In genomic region chr13:47225802-47226201, GRCm38 (mm10) we compare ENCODE assay signal across 20 mouse cellular contexts.
DNase-seq lines count a peak whose midpoint lies in the region; ATAC-seq and TF ChIP-seq lines count a peak whose summit lies in the region.
"Had no signal": no experiment of that assay in that cellular context is flagged by ENCODE, and none has a peak within 500 bp of the region (broad histone marks: within the 10 kb centered on the region; RNA-seq: fewer than 3 reads in every experiment).

No protein-coding gene starts in this region.

- peaks cover 3% of the 10 kb centered on the region for H3K4me1 ChIP-seq in liver, embryonic 16.5 days (ENCODE audit: control insufficient read depth, low read depth, low read length)

- no peak overlapping the region for H3K9ac ChIP-seq in liver, embryonic 16.5 days (ENCODE audit: low read depth, low read length)
- H3K9ac ChIP-seq: forebrain, embryonic 13.5 days; heart, embryonic 13.5 days; neural tube, embryonic 13.5 days had no signal

- TF ChIP-seq CTCF in gastrocnemius, adult 2 months (IDR thresholded peaks at IDR 0.05), result no peak

- peak; percentile 16; the same call in 1 of the 2 replicates for ATAC-seq in liver, embryonic 16.5 days (ENCODE audit: low read depth)
- peak; percentile 58 for ATAC-seq in common myeloid progenitor, adult 5-6 weeks (replicated peaks; ENCODE audit: low read depth, poor library complexity, severe bottlenecking)
- ATAC-seq in monocyte, adult 5-6 weeks (replicated peaks; ENCODE audit: insufficient number of reproducible peaks, low FRiP score, low TSS enrichment, poor library complexity, severe bottlenecking), result peak; percentile 78
- ATAC-seq: forebrain, embryonic 13.5 days; hindbrain, postnatal 0 days had no signal

- H3K27me3 ChIP-seq in liver, embryonic 16.5 days (ENCODE audit: control insufficient read depth, insufficient read depth, low read depth, low read length), result no peaks in the 10 kb centered on the region
- H3K27me3 ChIP-seq: forebrain, embryonic 13.5 days; heart, embryonic 13.5 days; neural tube, embryonic 13.5 days had no signal

- H3K9me3 ChIP-seq in liver, embryonic 16.5 days (replicated peaks; ENCODE audit: control insufficient read depth, low read length), result no peaks in the 10 kb centered on the region
- H3K9me3 ChIP-seq: forebrain, embryonic 13.5 days; heart, embryonic 13.5 days; neural tube, embryonic 13.5 days had no signal

- H3K27ac ChIP-seq in gastrocnemius, adult 2 months, result peak overlapping the region; percentile 89
- H3K27ac ChIP-seq in liver, embryonic 16.5 days (ENCODE audit: low read length), result no peak overlapping the region
- H3K27ac ChIP-seq: forebrain, embryonic 13.5 days; heart, embryonic 13.5 days; neural tube, embryonic 13.5 days had no signal

- H3K4me3 ChIP-seq in gastrocnemius, adult 2 months, result no peak overlapping the region
- H3K4me3 ChIP-seq in liver, embryonic 16.5 days (ENCODE audit: low read depth, low read length), result no peak overlapping the region
- H3K4me3 ChIP-seq: forebrain, embryonic 13.5 days; heart, embryonic 13.5 days; neural tube, embryonic 13.5 days had no signal

- no peak for DNase-seq in gastrocnemius, adult 2 months
- no peak for DNase-seq in gastrocnemius, postnatal 4 days (ENCODE audit: low spot score in 2 of 2)
- no peak for DNase-seq in liver
- DNase-seq in adrenal gland, postnatal 14 days, result no peak
- DNase-seq in kidney, adult 11 months, result no peak
- DNase-seq: adrenal gland, adult 8-10 months; cerebellum, adult 9-10 months; gastrocnemius, postnatal 36 days; heart, postnatal 36 days; kidney, adult 9 months; kidney, postnatal 4 days; lung, adult 2 months; thymus, postnatal 36 days had no signal

- H3K36me3 ChIP-seq in liver, embryonic 16.5 days (ENCODE audit: control insufficient read depth, insufficient read depth), result no peaks in the 10 kb centered on the region
- H3K36me3 ChIP-seq: neural tube, embryonic 13.5 days had no signal

- 25% methylated on average over 9 of the region's 9 CpGs for WGBS in liver, embryonic 16.5 days (ENCODE audit: insufficient replicate concordance)

- intact Hi-C loops in gastrocnemius, adult 2 months (cut with DNase I), result loop anchor here (2.0 to 5.0 kb wide), 2 partner anchors 35 to 74 kb away; no protein-coding TSS in a partner anchor

- no peak overlapping the region for H3K4me2 ChIP-seq in liver, embryonic 16.5 days (ENCODE audit: low read depth, low read length)
- H3K4me2 ChIP-seq: forebrain, embryonic 13.5 days; heart, embryonic 13.5 days; neural tube, embryonic 13.5 days had no signal

Comparison
In these comparisons a context has a peak if more than half of its experiments do, and no peak if none do; other contexts are left out.
1. ATAC-seq: peak in every context shown above with its lines; median percentile 78 in monocyte, adult 5-6 weeks; 58 in common myeloid progenitor, adult 5-6 weeks; 16 in liver, embryonic 16.5 days.